ENCODE assay signal across 8 mouse cellular contexts in the genomic region with DNA sequence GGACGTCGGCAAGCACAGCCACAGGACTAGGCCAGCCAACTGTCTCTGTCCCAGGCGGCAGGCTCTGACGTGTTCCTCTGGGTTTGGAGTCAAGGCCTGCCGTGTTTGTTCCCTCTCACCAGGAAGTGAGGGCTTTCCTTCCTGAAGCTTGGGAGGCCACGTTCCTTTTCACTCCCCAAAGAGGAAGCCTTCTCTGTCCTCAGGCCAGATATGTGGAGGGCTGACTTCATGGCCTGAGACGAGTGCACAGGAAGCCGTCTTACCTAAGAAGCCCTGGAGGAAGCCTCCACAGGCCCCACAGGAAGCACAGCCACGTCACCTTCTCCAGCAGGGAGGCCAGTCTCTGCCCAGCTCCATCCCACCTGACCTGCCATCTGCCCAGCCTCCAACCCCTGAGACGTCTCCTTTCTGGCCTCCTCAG. TPM values are rescaled to one million over a fixed set of nuclear protein-coding genes. Genes with fewer than 3 reads are reported as not detected.
DNase-seq lines count a peak whose midpoint lies in the region; ATAC-seq and TF ChIP-seq lines count a peak whose summit lies in the region.

No protein-coding gene starts in this region.

- no peaks in the 10 kb centered on the region for H3K9me3 ChIP-seq in lung, embryonic 14.5 days (ENCODE audit: low read depth, low read length)
- no peaks in the 10 kb centered on the region for H3K9me3 ChIP-seq in stomach, embryonic 16.5 days (replicated peaks; ENCODE audit: control insufficient read depth, low read length)
- H3K9me3 ChIP-seq in forebrain, embryonic 12.5 days, result no peaks in the 10 kb centered on the region

- no peak overlapping the region; the same call in 1 of the 2 replicates for H3K4me2 ChIP-seq in lung, embryonic 14.5 days
- no peak overlapping the region for H3K4me2 ChIP-seq in stomach, embryonic 16.5 days (ENCODE audit: low read depth, low read length)
- H3K4me2 ChIP-seq in forebrain, embryonic 12.5 days, result no peak overlapping the region

- peaks cover 7% of the 10 kb centered on the region for H3K4me1 ChIP-seq in lung, embryonic 14.5 days (ENCODE audit: insufficient read depth)
- H3K4me1 ChIP-seq in stomach, embryonic 16.5 days (ENCODE audit: control insufficient read depth, insufficient read depth, low read length), result peaks cover 13% of the 10 kb centered on the region
- H3K4me1 ChIP-seq in forebrain, embryonic 12.5 days, result no peaks in the 10 kb centered on the region

- WGBS in lung, embryonic 14.5 days, result 57% methylated on average over 10 of the region's 10 CpGs
- WGBS in stomach, embryonic 16.5 days, result 60% methylated on average over 10 of the region's 10 CpGs
- 75% methylated on average over 10 of the region's 10 CpGs for WGBS in forebrain, embryonic 12.5 days

- H3K36me3 ChIP-seq in lung, embryonic 14.5 days (ENCODE audit: insufficient read depth), result no peaks in the 10 kb centered on the region
- H3K36me3 ChIP-seq in stomach, embryonic 16.5 days (ENCODE audit: control insufficient read depth, insufficient read depth, low read length), result no peaks in the 10 kb centered on the region
- H3K36me3 ChIP-seq in forebrain, embryonic 12.5 days (replicated peaks), result no peaks in the 10 kb centered on the region

- no peak for DNase-seq in layer of hippocampus, adult 2 months (ENCODE audit: low spot score in 2 of 2)
- no peak for DNase-seq in layer of hippocampus, postnatal 14 days (ENCODE audit: low spot score in 2 of 2)
- DNase-seq in gastrocnemius, postnatal 25 days, result peak; percentile 72
- DNase-seq in kidney, adult 18-20 months, result peak; percentile 62
- peak; percentile 61 for DNase-seq in lung, embryonic 14.5 days
- no peak for DNase-seq in Muller cell, postnatal 12 days (ENCODE audit: inconsistent ontology term)

- no peak overlapping the region for H3K9ac ChIP-seq in lung, embryonic 14.5 days
- peak overlapping the region; percentile 28; the same call in 1 of the 2 replicates for H3K9ac ChIP-seq in stomach, embryonic 16.5 days (ENCODE audit: low read length)
- no peak overlapping the region for H3K9ac ChIP-seq in forebrain, embryonic 12.5 days

- ATAC-seq in lung, embryonic 14.5 days (ENCODE audit: insufficient read depth), result peak; percentile 61; the same call in 1 of the 2 replicates
- peak; percentile 54; the same call in 1 of the 2 replicates for ATAC-seq in stomach, embryonic 16.5 days (ENCODE audit: insufficient read depth, low FRiP score)
- no peak for ATAC-seq in forebrain, embryonic 12.5 days (ENCODE audit: low FRiP score)

- TF ChIP-seq CTCF in layer of hippocampus, adult 2 months (conservative IDR thresholded peaks at IDR 0.05), result no peak
- no peak for TF ChIP-seq CTCF in lung, embryonic 14.5 days (IDR thresholded peaks at IDR 0.05; ENCODE audit: low read depth)

- H3K4me3 ChIP-seq in layer of hippocampus, adult 2 months, result no peak overlapping the region
- H3K4me3 ChIP-seq in lung, embryonic 14.5 days (ENCODE audit: low read depth, low read length), result no peak overlapping the region
- H3K4me3 ChIP-seq in stomach, embryonic 16.5 days (replicated peaks; ENCODE audit: low read length), result no peak overlapping the region
- H3K4me3 ChIP-seq in forebrain, embryonic 12.5 days (replicated peaks), result no peak overlapping the region

- H3K27ac ChIP-seq in layer of hippocampus, adult 2 months, result peak overlapping the region; percentile 74
- peak overlapping the region; percentile 77 for H3K27ac ChIP-seq in lung, embryonic 14.5 days (ENCODE audit: low read depth)
- peak overlapping the region; percentile 70 for H3K27ac ChIP-seq in stomach, embryonic 16.5 days (ENCODE audit: low read length)
- H3K27ac ChIP-seq in forebrain, embryonic 12.5 days, result no peak overlapping the region

- no peaks in the 10 kb centered on the region for H3K27me3 ChIP-seq in lung, embryonic 14.5 days (ENCODE audit: insufficient read depth, low read length)
- H3K27me3 ChIP-seq in stomach, embryonic 16.5 days (ENCODE audit: control insufficient read depth, insufficient read depth, low read length), result no peaks in the 10 kb centered on the region
- H3K27me3 ChIP-seq in forebrain, embryonic 12.5 days, result no peaks in the 10 kb centered on the region

RNA-seq across cellular contexts. Expression of a gene that starts 50.2 kb away (rescaled TPM):
- total RNA-seq in layer of hippocampus, adult 2 months (2021), result 10 to 100 TPM; 12.4 to 15.4 TPM
- total RNA-seq in layer of hippocampus, postnatal 14 days (2021), result 10 to 100 TPM; 16.1 to 16.7 TPM
- total RNA-seq in gastrocnemius, postnatal 25 days (2021), result 10 to 100 TPM; 17.2 to 19.6 TPM
- 25.0 and 26.2 TPM in 2 replicates for polyA plus RNA-seq in lung, embryonic 14.5 days (2014; fragmentation: Nextera tagmentation; extraction: Ambion mirVana)
- 18.4 and 20.2 TPM in 2 replicates for polyA plus RNA-seq in stomach, embryonic 16.5 days (2015; fragmentation: Nextera tagmentation; extraction: Ambion mirVana)
- 15.2 and 16.7 TPM in 2 replicates for polyA plus RNA-seq in forebrain, embryonic 12.5 days (2016; fragmentation: Nextera tagmentation; extraction: Ambion mirVana)

Comparison
In these comparisons a context has a peak if more than half of its experiments do, and no peak if none do; other contexts are left out.
1. DNase-seq: peak in gastrocnemius, postnatal 25 days (single experiment), kidney, adult 18-20 months (single experiment) and lung, embryonic 14.5 days (single experiment); none in layer of hippocampus, adult 2 months (0 of 2), layer of hippocampus, postnatal 14 days (0 of 2) and Muller cell, postnatal 12 days (single experiment).